Mouse (Mus musculus) urinary bladder, postnatal 25 days (tissue): Measurements from ENCODE around the gene Ccer2.

Source experiments
- DNase-seq: peaks from one replicate; pipeline ENCODE4 v3.0.0; 2022; ENCODE audit warnings: low spot score

The Ccer2 gene

DNA sequence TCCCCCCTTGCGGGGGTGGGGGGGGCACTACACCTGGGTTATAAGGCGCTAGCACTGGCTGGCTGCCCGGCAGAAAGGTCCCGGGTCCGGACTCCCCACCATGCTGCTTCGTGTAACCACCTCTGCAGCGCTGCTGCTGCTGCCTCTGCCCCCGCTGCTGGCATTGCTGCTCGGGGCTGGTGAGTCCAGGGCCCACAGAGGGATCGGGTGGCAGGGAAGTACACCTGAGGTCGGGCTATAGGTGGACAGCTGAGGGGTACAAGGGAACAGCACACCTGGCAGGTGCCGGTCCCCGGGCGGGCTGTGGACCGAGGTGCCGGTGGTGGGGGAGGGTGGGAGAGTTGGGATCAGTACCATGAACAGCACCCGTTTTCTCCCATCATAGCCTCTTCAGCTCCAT lies at the start of gene Ccer2:
Gene Ccer2 (plus strand): TSS at position 96 of the 400 bp plus-strand sequence.
- no peak for DNase-seq

DNA sequence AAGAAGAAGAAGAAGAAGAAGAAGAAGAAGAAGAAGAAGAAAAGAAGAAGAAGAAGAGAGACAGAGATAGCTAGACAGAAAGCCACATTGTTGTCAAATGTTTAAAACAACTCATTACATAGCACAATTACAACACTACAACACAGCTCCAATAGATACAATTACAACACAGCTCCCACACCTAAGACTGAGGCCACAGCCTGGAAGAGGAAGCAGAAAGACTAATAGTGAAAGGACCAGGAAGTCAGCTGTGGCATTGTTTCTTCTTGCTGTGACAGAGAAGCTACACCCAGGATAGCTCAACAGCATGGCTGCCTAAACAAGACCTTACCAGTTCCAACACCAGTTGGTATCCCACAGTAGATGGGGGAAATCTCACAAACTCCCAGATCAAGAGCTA lies 46.5 kb upstream of the Ccer2 start:
- no peak for DNase-seq

DNA sequence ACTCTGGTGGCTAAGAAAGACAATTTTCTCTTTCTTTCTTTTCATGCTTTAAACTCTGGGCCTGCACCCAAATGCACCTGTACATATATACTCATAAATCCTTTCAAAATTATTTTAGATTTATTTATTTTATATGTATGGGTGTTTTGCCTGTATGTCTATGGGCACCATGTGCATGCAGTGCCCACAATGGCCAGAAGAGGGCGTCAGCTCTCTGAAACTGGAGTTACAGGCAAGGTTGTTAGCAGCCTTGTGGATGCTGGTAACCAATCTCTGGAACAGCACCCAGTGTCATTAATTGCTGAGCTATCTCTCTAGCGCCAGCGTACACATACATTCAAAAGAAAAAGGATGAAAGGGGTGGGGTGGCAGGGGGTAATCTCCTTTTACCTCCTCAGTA lies 45.0 kb upstream of the Ccer2 start:
- no peak for DNase-seq

DNA sequence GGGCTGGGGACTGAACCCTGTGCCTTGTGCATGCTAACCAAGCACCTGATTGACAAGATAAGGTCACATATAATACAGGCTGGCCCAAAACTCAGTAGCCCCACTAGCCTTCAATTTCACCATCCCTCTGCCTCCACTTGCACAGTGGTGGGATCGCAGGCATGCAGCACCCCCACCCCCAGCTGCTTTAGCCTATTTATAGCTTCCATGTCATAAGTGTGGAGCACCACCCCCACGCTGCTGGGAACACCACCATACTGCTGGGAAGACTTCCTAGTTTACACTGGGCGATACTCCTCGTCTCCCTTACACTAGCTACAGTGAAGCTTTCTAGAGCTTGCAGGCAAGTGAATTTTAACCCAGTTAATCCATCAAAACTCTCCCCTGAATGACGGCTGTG lies 41.3 kb upstream of the Ccer2 start:
- no peak for DNase-seq

DNA sequence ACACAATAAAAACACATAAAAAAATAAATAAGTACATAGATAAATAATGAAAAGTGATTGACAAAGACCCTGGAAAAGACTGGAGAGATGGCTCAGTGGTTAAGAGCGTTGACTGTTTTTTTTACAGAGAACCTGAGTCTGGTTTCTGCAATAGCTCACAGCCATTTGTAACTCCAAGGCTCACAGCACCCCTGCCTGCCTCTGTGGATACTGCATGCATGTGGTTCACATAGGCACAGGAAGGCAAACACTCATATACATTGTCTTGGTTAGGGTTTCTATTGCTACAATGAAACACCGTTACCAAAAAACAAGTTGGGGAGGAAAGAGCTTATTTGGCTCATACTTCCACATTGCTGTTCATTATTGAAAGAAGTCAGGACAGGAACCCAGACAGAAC lies 40.4 kb upstream of the Ccer2 start:
- DNase-seq = no peak

DNA sequence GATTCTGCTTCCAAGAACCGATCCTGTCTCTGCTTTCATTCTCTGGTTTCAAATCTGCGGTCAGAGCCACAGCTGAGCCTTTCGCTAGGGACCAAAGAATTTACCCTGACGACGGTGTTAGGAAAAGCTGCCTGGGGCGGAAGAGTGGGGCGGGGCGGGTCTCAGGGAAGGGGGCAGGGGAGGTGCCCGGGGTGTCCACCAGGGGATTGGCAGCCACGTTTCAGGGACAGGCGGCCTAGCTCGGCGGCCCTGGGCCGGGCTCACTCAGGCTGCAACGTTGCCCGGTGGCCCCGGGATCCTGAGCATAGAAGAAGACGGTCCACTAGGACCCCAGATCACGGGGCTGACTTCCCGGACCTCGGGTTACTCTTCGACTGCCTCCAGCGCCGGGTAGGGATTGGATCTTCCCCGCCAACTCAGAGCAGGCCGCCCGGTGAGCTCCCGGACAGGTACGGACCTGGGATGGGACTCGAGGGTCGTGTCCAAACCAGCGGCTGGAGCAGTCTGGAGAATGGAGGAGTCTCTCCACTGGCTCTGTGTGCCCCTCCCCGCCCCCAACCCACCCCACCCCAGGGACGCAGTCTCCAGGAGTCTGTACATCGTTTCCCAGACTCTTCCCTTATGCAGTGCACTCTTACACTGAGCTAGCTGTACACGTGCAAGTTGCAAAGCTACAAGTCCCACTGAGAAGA lies 39.2 kb upstream of the Ccer2 start, which contains the start of gene Fbxo17:
Gene Fbxo17 (plus strand): TSS at position 215 of the 692 bp plus-strand sequence.
- peak; percentile 52 for DNase-seq

DNA sequence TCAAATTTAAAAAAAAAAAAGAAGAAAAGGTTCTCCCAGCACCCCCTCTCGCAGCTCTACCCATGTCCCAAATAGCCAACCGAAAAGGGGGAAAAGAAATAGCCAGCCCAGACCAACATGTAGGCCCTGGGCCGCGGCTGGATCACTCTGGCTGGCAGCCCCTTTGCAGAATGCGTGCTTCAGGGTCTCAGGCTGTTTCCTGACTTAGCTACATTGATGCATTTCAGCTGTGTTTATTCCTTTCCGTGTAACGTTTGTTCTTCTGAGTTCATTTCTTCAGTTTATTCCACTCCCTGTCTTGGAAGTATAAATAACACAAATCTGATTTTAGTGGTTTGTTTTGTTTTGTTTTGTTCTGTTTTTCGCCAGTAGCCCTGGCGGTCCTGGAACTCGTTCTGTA lies 38.2 kb upstream of the Ccer2 start:
- DNase-seq = no peak

DNA sequence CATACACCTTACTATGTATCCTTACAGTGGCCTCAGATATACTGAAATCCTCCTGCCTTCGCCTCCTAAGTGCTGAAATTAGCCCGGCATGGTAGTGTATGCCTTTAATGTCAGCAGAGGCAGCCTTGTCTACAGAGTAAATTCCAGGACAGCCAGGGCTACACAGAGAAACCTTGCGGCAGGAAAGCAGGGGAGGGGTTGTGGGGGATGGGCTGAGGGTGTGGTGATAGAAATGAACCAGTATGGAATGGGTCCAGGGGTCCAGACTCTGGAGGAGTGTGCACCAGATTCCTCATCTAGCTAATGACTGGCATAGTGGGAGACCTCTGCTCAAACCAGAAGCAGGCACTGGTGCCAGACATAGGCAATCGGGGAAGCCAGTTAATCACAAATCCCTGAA lies 36.8 kb upstream of the Ccer2 start:
- DNase-seq = no peak

DNA sequence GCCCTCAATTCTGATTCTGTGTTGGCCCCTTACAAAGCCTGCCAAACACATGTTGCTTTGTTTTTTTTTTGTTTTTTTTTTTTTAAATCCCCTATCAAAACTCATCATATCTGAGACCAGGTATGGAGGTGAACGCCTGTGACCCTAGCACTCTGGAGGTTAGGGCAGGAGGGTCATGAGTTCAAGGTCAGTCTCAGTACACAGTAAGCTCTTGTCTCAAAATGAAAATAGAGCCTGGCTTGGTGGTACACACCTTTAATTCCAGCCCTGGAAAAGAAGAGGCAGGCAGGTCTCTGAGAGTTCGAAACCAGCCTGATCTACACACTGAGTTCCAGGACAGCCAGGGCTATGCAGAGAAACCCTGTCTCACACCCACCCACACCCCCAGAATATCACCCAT lies 36.3 kb upstream of the Ccer2 start:
- no peak for DNase-seq

DNA sequence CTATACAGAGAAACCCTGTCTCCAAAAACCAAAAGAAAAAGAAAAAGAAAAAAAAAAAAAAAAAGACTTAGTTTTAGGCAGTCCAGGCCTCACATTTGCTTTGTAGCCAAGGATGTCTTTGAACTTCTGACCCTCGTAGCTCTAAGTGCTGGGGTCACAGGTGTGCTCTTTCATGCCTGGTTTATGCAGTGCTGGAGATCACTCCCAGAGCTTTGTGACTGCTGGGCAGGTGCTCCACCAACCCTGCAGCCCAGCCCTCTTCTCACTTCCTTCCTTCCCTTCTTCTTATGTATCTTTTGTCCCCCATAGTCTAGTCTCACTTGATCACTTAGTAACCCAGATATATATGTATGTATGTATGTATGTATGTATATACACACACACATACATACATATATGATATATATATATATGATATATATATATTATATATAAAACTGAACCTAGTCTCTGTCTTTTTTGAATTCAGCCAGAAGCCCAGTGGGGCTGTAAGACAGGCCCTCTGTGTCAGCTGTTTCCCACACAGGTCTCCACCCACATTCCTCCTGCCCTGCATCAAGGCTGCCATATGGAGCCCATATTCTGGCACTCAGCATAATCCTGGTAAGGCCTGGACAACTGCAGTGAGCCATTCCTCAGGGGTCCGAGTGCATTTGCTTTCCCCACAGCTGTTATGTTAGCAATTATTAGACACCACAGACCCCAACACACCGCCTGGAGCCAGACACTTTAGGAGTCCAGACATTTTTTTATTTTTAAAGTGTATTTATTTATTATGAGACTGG lies 35.0 kb upstream of the Ccer2 start:
- no peak for DNase-seq

DNA sequence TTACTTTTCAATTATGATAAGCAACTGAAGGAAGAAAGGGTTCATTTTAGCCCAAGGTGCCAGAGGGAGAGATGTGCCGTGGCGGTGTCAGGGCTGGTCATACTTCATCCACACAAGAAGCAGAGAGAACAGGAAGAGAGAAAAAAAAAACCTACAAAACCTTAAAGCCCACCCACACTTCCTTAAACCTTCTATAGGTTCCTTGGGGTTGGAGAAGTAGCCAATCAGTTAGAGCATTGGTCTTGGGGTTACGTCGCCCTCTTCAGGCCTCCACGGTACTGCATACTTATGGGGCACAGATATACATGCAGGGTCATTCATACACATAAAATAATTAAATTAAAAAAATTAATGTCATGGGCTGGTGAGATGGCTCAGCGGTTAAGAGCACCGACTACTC lies 33.9 kb upstream of the Ccer2 start:
- DNase-seq = no peak

DNA sequence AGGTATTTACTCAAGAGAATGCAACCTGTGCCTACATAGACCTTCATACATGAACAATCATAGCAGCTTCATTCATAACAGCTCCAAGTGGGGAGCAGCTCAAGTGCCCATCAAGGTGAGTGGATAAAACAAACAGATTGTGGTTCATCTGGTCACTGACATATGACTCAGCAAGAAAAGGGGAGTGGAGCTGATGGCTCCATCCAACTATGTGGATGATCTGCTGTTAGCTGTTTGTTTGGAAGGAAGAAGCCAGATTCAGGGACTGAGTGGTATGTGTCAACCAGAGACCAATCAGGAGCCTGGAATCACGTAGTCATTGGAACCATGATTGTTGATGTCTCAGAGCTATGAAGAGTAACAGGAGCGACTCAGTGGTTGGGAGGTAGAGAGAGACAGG lies 31.4 kb upstream of the Ccer2 start:
- no peak for DNase-seq

DNA sequence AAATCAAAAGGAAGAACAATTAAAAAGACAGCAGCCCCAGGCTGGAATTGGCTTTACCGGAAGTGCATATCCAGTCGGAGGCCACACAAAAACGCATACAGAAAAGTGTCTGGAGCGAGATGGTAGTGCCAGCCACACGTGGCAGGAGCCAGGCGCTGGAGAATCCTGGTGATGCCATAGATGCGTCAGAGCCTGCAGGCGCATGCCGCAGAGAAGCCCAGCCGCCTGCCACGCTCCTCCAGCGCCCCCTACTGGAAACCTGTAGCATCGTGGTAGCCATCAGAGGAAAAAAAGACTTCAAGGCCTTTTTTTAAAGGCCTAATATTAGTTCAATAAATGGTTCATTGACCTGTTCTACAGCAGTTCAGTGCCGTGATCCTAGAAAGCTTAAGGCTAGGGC lies 29.4 kb upstream of the Ccer2 start:
- peak; percentile 84 for DNase-seq

DNA sequence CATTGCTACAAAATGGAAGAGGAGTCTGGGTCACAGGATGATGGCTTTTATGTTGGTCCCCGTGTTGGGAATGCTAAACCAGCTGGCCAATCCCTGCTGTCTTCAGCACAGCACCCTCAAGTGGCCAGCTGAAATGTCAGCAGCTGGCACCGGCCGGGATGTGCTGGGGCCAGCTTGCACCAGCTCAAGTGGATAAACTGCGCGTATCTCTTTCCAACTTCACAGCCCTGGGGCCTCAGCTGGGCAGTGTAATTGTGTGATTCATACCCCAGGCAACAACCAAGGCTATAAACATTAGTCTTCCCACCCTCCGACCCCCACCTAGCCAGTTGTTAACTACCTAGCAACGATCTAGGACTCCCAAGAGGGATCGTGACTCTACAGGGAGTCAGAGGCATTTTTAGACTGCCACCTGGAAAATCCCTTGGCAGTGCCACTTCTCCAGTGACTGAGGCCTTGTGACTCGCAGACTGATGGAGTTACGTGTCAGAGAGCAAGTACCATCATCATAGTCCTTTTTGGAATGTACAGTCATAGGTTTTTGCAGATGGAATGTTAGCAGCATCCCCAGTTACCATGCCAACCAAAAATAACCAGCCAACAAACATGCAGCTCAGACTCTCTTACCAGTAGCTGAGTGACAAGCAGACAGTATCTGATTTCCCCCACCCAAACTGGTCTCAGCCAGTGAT lies 28.2 kb upstream of the Ccer2 start:
- DNase-seq = no peak

DNA sequence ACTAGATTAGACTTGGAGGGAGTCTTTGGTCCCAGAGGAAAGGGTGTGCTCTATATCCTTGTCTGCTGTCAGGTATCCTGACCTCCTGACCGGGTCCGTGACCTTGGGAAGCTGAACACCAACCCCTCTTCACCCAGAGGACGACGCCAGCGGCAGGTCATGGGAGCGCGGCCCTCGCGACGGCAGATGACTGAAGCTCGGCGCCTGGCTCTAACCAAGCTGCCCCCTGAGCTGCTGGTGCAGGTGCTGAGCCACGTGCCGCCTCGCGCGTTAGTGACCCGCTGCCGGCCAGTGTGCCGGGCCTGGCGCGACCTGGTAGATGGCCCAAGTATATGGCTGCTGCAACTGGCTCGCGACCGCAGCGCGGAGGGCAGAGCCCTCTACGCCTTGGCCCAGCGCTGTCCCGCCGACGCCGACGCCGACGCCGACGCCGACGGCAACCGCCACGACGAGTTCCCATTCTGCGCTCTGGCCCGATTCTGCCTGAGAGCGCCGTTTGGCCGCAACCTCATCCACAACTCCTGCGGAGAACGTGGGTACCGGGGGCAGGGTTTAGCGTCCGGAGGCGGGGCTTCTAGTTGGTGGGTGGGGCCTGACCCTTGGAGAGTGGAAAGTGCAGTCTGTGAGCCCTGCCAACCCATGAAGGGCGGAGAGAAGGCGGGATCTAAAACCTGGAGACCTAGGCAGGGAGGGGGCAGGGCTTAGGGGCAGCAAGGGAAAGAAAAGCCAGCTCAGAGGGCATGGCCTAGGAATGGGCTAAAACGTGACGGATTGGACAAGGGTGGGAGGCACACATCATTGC lies 23.4 kb upstream of the Ccer2 start:
- DNase-seq = peak; percentile 54

DNA sequence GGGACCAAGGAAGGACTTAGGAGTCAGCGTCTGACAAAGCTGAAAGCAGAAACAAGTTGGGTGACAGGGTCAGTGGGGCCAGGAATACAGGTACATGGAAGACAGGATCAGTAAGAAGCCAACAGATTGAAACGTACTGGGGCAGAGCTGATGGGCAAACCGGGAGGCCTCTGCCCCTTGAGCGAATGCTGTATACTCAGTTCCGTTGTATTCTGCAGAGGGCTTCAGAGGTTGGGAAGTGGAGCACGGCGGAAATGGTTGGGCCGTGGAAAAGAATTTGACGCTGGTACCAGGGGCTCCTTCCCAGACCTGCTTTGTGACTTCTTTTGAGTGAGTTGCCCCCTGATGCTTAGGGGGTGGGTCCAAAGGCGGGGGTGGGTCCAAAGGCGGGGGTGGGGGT lies 22.8 kb upstream of the Ccer2 start:
- DNase-seq = no peak

DNA sequence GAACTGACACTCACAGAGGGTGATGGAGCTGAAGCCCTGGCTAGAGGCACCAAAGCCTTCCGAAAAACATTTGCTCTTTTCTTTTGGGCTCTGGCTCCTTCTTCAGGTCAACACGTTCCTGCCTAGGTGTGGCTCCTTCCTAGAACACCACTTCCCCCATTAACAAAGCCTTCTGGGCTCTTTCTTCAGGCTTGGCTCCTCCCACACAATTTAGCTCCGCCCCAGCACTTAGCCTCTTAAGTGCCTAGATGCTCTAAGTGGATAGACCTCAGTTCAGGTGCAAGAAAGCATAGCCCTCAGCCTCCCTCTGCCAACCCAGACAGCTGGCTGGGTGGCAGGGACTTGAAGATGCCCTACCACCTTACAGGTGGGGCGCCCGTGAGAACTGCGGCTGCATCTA lies 20.3 kb upstream of the Ccer2 start:
- no peak for DNase-seq

DNA sequence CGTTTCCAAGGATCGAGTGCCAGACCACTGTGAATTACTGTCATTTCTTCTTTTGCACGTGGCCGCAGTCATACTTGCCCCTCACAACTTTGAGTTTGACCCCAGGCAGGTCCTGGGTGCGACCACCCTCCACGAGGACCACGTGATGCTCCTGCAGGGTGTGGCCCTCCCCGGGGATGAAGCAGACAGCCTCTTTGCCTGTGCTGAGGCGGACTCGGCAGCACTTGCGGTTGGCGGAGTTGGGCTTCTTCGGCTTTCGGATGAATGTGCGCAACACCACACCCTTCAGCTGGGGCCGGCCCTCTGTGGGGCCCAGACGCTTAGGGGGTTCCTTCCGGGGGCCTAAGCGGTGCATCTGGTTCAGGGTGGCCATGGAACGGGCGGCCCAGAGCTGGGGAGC lies 16.1 kb upstream of the Ccer2 start:
- DNase-seq = no peak

DNA sequence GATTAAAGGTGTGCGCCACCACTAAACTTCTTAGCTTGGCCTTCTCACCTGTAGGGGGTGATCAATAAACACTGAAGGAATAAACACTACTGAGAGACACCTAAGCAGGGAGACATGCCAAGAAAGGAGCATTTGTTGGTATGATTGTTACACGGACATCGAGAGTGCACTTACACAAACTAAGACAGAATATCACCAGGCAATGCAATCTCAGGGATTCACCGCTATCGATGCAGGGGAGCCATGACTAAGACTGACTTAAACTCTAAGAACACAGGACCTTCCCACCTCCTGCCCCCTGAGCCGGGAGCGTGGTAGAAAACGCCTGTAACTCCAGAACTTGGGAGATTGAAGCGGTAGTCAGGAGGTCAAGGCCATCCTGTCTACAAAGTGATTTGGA lies 15.0 kb upstream of the Ccer2 start:
- no peak for DNase-seq

DNA sequence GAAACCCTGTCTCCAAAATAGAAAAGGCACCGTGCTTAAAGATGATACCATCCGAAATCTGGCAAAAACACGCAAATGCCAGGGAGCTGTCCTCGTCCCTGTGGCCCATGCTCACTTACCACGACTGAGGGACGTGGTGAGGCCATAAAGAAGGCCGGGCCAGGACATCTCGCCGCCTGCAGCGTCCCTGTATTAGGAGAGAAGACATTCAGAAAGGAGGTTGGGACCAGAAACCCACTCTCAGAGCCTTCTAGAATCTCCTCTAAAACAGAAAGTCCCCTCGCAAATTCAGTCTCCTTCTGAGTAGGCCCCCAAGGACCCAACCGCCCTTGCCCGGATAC lies 14.6 kb upstream of the Ccer2 start:
- DNase-seq = peak; percentile 14

DNA sequence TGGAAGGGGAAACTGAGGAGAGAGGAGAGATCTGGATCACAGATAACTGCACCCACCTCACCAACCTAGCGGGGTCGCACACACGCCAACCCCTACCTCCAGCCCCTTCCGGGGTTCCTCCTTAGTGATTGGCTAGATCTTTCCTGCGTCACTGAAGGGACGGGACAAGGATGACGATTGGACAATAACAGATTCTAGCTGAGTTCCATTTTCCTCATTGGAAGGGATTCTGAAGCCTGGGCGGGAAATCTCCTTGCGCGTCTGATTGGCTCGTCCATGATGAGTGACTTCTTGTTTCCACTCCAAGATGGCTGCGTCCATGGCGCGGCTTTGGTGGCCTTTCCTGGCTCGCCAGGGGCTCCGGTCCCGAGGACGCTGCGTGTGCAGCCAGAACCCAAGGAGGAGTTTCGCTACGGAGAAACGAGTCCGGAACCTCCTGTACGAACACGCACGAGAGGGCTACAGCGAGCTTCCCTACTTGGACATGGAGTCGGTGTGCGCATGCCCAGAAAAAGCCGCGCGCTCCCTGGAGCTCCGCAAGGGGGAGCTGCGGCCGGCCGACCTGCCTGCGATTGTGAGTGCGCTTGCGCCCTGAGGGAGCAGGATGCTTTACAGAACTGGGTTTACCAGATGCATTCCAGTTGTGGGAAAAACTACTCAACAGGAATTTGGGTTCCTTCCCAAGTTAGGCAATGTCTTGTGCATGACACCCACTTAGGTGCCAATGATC lies 14.1 kb upstream of the Ccer2 start, which contains the start of the genes Mrps12 and Sars2:
Gene Mrps12 (minus strand): TSS at position 112 of the 730 bp plus-strand sequence.
Gene Sars2 (plus strand): TSS at position 284 of the 730 bp plus-strand sequence.
- DNase-seq = peak; percentile 93

DNA sequence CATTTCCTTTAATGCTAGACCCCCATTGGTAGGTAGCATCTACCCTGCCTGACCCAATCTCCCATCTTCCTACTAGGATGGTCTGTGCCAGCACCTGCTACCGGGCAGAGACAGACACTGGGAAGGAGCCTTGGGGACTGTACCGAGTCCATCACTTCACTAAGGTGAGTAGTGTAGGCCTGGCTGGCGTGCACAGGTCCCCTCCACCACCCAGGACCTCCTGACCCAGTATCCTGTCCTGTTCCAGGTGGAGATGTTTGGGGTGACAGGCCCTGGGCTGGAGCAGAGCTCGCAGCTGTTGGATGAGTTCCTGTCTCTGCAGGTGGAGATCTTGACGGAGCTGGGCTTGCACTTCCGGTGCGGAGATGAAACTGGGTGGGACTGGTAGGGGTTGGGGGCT lies 6.0 kb upstream of the Ccer2 start:
- DNase-seq = no peak
